Mouse (Mus musculus): ENCODE results near the gene Kyat3.
"Not testable (repeated sequence)": the region's sequence is repeated elsewhere in the genome, so short reads cannot be mapped to it uniquely, and the experiment has no call there.

Gene Kyat3

GRCm38 (mm10) chr3:142700442-142701322 is at the start of gene Kyat3:
Gene Kyat3, plus strand, starts transcription at chr3:142701051.
- peak; percentile 83 for DNase-seq (ENCODE audit: low read depth, low spot score)

- no peak for DNase-seq (ENCODE audit: low read depth, low spot score)
Measured at GRCm38 (mm10) chr3:142664723-142665122, 36.1 kb upstream of the Kyat3 start.

GRCm38 (mm10) chr3:142674607-142675006 is 26.2 kb upstream of the Kyat3 start:
- DNase-seq (ENCODE audit: low read depth, low spot score): peak; percentile 40

- no peak for DNase-seq (ENCODE audit: low read depth, low spot score)
Measured at GRCm38 (mm10) chr3:142687939-142688338, 12.9 kb upstream of the Kyat3 start.

- DNase-seq (ENCODE audit: low read depth, low spot score): peak; percentile 35
Measured at GRCm38 (mm10) chr3:142688353-142688752, 12.5 kb upstream of the Kyat3 start.

GRCm38 (mm10) chr3:142696517-142696916 is 4.3 kb upstream of the Kyat3 start:
- DNase-seq (ENCODE audit: low read depth, low spot score): peak; percentile 38

GRCm38 (mm10) chr3:142701407-142701989 is 647 bp downstream of the Kyat3 start:
- DNase-seq (ENCODE audit: low read depth, low spot score): no peak

GRCm38 (mm10) chr3:142706581-142707444 is 6.0 kb downstream of the Kyat3 start:
- no peak for DNase-seq (ENCODE audit: low read depth, low spot score)

GRCm38 (mm10) chr3:142708181-142708848 is 7.5 kb downstream of the Kyat3 start:
- DNase-seq (ENCODE audit: low read depth, low spot score): peak; percentile 3

GRCm38 (mm10) chr3:142708849-142709419 is 8.1 kb downstream of the Kyat3 start:
- peak; percentile 54 for DNase-seq (ENCODE audit: low read depth, low spot score)

GRCm38 (mm10) chr3:142710360-142711007 is 9.6 kb downstream of the Kyat3 start:
- peak; percentile 24 for DNase-seq (ENCODE audit: low read depth, low spot score)

GRCm38 (mm10) chr3:142711372-142711771 is 10.5 kb downstream of the Kyat3 start:
- no peak for DNase-seq (ENCODE audit: low read depth, low spot score)

- not testable (repeated sequence) for DNase-seq (ENCODE audit: low read depth, low spot score)
Measured at GRCm38 (mm10) chr3:142712401-142713040, 11.7 kb downstream of the Kyat3 start.

- no peak for DNase-seq (ENCODE audit: low read depth, low spot score)
Measured at GRCm38 (mm10) chr3:142725481-142725880, 24.6 kb downstream of the Kyat3 start.

- DNase-seq (ENCODE audit: low read depth, low spot score): no peak
Measured at GRCm38 (mm10) chr3:142725969-142726672, 25.3 kb downstream of the Kyat3 start.

GRCm38 (mm10) chr3:142734291-142734690 is 33.4 kb downstream of the Kyat3 start:
- no peak for DNase-seq (ENCODE audit: low read depth, low spot score)

GRCm38 (mm10) chr3:142740896-142741295 is 40.0 kb downstream of the Kyat3 start:
- DNase-seq (ENCODE audit: low read depth, low spot score): no peak

GRCm38 (mm10) chr3:142743973-142744898 is 43.4 kb downstream of the Kyat3 start:
- DNase-seq (ENCODE audit: low read depth, low spot score): peak; percentile 73
